Mouse (Mus musculus): ENCODE data around the gene Nsl1. TPM values are rescaled to one million over a fixed set of nuclear protein-coding genes. Genes with fewer than 3 reads are reported as not detected.

The Nsl1 gene
- polyA plus RNA-seq, 1 experiment from 2014 or later: 23.3 TPM

DNA sequence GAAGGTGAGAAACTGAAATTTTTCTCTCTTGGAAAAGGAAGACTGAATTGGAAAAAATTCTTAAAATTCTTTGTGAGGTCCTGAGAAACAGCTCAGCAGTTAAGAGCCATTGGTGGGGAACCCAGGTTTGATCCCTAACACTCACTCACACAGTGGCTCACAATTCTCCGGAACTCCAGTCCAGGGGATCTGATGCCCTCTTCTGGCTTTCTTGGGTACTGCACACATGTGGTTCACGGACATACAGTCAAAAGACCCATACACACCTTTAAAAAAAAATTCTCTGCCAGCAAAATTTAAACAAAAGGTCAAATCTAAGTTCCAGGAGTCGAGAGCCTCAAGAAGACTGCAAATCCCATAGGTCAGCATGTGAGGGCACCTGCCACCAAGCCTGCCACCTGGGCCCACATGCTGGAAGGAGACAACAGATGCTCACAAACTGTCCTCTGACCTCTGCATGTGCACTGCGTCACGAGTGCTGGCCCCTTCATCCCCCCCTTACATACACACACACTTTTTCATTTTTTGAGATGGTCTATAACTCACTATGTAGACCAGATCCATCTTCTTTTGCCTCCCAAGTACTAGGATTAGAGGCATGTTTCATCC, 22.2 kb downstream of the Nsl1 start:
- H3K9me3 ChIP-seq (ENCODE audit: control insufficient read depth, low read length): no peaks in the 10 kb centered on the region
- no peak overlapping the region for H3K9ac ChIP-seq (ENCODE audit: low read depth, low read length)
- no peak for ATAC-seq (ENCODE audit: low FRiP score, low TSS enrichment)
- H3K4me2 ChIP-seq (replicated peaks; ENCODE audit: low read depth, low read length): no peak overlapping the region
- no peaks in the 10 kb centered on the region for H3K4me1 ChIP-seq (ENCODE audit: control insufficient read depth, insufficient read depth, low read length)
- peaks cover 38% of the 10 kb centered on the region for H3K36me3 ChIP-seq (ENCODE audit: control insufficient read depth, insufficient read depth, low read length)
- WGBS: 75% methylated on average over 5 of the region's 5 CpGs
- no peak overlapping the region for H3K4me3 ChIP-seq (ENCODE audit: low read length)
- H3K27me3 ChIP-seq (ENCODE audit: control insufficient read depth, insufficient read depth, low read length): no peaks in the 10 kb centered on the region
- H3K27ac ChIP-seq (ENCODE audit: low read depth, low read length): no peak overlapping the region

DNA sequence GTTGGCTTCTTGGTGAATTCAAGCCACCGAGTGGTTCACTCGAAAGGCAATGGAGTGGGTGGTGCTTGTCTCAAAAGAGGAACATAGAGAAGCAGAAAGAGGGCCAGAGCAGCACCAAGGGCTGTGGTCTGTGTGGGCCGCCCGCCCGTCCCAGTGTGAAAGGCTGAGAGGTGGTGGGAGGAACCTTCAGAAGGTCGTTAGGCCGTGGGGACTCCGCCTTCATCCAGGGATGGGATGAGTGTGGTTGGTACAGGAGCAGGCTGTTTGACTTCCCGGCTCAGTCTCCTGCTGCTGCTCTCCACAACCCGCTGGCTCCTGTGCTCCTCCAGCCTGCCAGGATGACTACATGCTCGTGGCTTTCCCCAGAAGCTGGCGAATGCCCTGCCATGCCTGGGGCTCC, 22.8 kb downstream of the Nsl1 start:
- no peak overlapping the region for H3K9ac ChIP-seq (ENCODE audit: low read depth, low read length)
- ATAC-seq (ENCODE audit: low FRiP score, low TSS enrichment): no peak
- H3K4me1 ChIP-seq (ENCODE audit: control insufficient read depth, insufficient read depth, low read length): no peaks in the 10 kb centered on the region
- H3K4me3 ChIP-seq (ENCODE audit: low read length): no peak overlapping the region
- H3K27me3 ChIP-seq (ENCODE audit: control insufficient read depth, insufficient read depth, low read length): no peaks in the 10 kb centered on the region
- no peaks in the 10 kb centered on the region for H3K9me3 ChIP-seq (ENCODE audit: control insufficient read depth, low read length)
- H3K36me3 ChIP-seq (ENCODE audit: control insufficient read depth, insufficient read depth, low read length): peaks cover 33% of the 10 kb centered on the region
- WGBS: 69% methylated on average over 12 of the region's 12 CpGs
- H3K27ac ChIP-seq (ENCODE audit: low read depth, low read length): no peak overlapping the region
- H3K4me2 ChIP-seq (replicated peaks; ENCODE audit: low read depth, low read length): no peak overlapping the region

DNA sequence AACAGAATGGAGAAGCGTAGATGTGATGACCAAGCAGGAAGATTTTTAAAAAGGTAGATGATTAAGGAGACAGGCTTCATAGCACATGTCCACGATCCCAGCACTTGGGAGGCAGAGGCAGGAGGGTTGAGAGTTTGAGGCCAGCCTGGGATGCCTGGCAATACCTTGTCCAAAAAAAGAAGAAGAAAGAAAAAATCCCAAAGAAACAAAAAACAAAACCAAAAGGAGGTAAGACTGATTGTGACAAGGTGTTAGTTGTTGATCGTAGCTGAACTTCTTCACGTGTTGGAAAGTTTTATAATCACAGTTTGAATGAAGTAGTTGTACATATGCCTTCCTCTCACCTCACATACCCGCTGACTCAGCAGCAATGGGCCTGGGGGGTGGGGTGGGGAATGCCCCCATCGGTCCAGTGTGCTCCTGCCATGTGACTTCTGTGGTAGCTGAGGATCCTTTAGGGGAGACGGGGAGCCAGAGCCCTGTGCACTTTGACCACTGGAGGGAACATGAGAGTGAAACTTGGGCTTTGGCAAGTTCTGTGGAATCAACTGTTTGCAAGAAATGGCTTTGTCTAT, 23.6 kb downstream of the Nsl1 start:
- no peak for ATAC-seq (ENCODE audit: low FRiP score, low TSS enrichment)
- no peaks in the 10 kb centered on the region for H3K4me1 ChIP-seq (ENCODE audit: control insufficient read depth, insufficient read depth, low read length)
- no peaks in the 10 kb centered on the region for H3K27me3 ChIP-seq (ENCODE audit: control insufficient read depth, insufficient read depth, low read length)
- no peak overlapping the region for H3K27ac ChIP-seq (ENCODE audit: low read depth, low read length)
- no peak overlapping the region for H3K9ac ChIP-seq (ENCODE audit: low read depth, low read length)
- peaks cover 27% of the 10 kb centered on the region for H3K36me3 ChIP-seq (ENCODE audit: control insufficient read depth, insufficient read depth, low read length)
- H3K4me2 ChIP-seq (replicated peaks; ENCODE audit: low read depth, low read length): no peak overlapping the region
- 86% methylated on average over 7 of the region's 7 CpGs for WGBS
- H3K9me3 ChIP-seq (ENCODE audit: control insufficient read depth, low read length): no peaks in the 10 kb centered on the region
- H3K4me3 ChIP-seq (ENCODE audit: low read length): no peak overlapping the region

DNA sequence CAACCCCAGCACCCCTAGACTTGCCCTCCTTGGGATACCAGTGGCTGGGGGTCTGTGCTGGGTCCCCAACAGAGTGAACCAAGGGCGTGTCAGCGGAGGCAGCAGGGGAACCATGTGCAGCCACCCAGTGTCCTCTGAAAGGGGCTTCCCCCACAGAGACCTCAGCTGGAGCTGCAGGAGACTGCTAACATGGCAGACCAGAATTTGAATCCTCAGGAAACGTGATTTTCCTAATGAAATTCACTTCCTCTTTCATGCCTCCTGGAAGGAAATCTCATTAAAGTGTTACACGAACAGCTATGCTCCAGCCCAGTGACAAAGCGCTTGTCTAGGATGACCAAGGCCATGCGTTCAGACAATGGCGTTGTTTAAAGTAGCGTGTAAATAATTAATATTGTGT, 24.1 kb downstream of the Nsl1 start:
- H3K9ac ChIP-seq (ENCODE audit: low read depth, low read length): no peak overlapping the region
- H3K4me2 ChIP-seq (replicated peaks; ENCODE audit: low read depth, low read length): no peak overlapping the region
- H3K27ac ChIP-seq (ENCODE audit: low read depth, low read length): no peak overlapping the region
- no peaks in the 10 kb centered on the region for H3K27me3 ChIP-seq (ENCODE audit: control insufficient read depth, insufficient read depth, low read length)
- WGBS: 84% methylated on average over 8 of the region's 8 CpGs
- no peaks in the 10 kb centered on the region for H3K4me1 ChIP-seq (ENCODE audit: control insufficient read depth, insufficient read depth, low read length)
- H3K4me3 ChIP-seq (ENCODE audit: low read length): no peak overlapping the region
- peaks cover 21% of the 10 kb centered on the region for H3K36me3 ChIP-seq (ENCODE audit: control insufficient read depth, insufficient read depth, low read length)
- H3K9me3 ChIP-seq (ENCODE audit: control insufficient read depth, low read length): no peaks in the 10 kb centered on the region
- no peak for ATAC-seq (ENCODE audit: low FRiP score, low TSS enrichment)

DNA sequence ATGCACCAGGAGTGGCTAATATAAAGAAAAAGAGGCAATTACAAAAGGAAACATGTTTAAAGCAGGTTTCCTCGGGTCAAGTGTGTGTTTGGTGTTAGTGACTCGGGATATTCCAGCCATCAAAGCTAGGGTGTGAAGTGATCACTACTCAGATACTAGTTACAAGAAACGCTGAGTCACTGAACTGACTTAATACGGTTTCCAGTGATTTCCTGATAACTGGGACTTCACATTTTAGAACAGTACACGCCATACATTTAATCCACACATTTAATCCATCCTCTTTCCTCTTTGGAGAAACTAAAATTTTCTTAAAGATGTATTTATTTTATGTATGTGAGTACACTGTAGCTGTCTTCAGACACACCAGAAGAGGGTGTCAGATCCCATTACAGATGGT, 25.1 kb downstream of the Nsl1 start:
- H3K27me3 ChIP-seq (ENCODE audit: control insufficient read depth, insufficient read depth, low read length): no peaks in the 10 kb centered on the region
- no peak for ATAC-seq (ENCODE audit: low FRiP score, low TSS enrichment)
- H3K4me1 ChIP-seq (ENCODE audit: control insufficient read depth, insufficient read depth, low read length): no peaks in the 10 kb centered on the region
- H3K4me2 ChIP-seq (replicated peaks; ENCODE audit: low read depth, low read length): no peak overlapping the region
- H3K9ac ChIP-seq (ENCODE audit: low read depth, low read length): no peak overlapping the region
- H3K4me3 ChIP-seq (ENCODE audit: low read length): no peak overlapping the region
- H3K27ac ChIP-seq (ENCODE audit: low read depth, low read length): no peak overlapping the region
- peaks cover 13% of the 10 kb centered on the region for H3K36me3 ChIP-seq (ENCODE audit: control insufficient read depth, insufficient read depth, low read length)
- H3K9me3 ChIP-seq (ENCODE audit: control insufficient read depth, low read length): no peaks in the 10 kb centered on the region
- 84% methylated on average over 5 of the region's 5 CpGs for WGBS

DNA sequence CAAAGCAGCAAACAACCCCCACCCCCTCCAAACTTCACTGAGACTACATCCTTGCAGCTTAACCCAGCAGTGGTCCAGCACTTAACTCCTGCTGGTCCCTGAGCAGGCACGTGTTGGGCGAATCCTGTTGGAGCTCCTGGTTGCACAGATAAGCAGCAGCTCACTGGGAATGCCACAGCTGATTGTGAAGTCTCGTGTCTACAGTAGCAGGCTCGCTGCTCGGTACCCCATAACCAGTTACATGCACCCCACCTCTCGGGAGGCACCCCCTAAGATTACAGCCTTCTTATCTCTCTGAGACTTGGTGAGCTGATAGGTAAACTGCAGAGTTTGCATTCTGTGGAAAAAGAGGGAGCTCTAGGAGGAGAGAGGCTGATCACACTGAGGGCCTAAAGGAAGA, 26.5 kb downstream of the Nsl1 start:
- Histone ChIP-seq H3K27ac (ENCODE audit: low read depth, low read length) (no peak overlapping the region), H3K36me3 (ENCODE audit: control insufficient read depth, insufficient read depth, low read length) (no peaks in the 10 kb centered on the region), H3K4me2 (replicated peaks; ENCODE audit: low read depth, low read length) (no peak overlapping the region), H3K4me1 (ENCODE audit: control insufficient read depth, insufficient read depth, low read length) (0 out of 2 replicates have a peak, but pooled peaks cover 5% of the 10 kb centered on the region), H3K27me3 (ENCODE audit: control insufficient read depth, insufficient read depth, low read length) (no peaks in the 10 kb centered on the region), H3K9me3 (ENCODE audit: control insufficient read depth, low read length) (no peaks in the 10 kb centered on the region), H3K4me3 (ENCODE audit: low read length) (no peak overlapping the region), H3K9ac (ENCODE audit: low read depth, low read length) (no peak overlapping the region)
- no peak for ATAC-seq (ENCODE audit: low FRiP score, low TSS enrichment)
- 81% methylated on average over 6 of the region's 6 CpGs for WGBS

DNA sequence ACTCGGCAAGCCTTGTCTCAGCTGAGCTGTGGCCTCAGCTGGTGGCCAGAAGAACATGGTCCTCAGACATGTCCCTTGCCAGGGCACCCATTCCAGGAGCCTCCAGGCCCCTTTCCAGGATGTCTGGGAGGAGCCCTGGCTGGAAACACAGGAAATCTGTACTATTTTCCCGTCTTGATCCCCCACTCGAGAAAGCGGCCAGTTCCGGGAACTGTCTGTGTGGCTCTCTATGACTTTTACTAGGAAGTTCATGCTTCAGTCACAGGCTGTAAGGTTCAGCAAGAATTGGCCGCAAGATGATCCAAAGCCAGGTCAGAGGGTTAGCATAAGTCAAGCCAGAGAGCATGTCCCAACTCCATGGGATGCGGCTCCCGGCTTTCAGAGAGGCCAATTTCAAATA, 29.2 kb downstream of the Nsl1 start:
- no peak overlapping the region for H3K9ac ChIP-seq (ENCODE audit: low read depth, low read length)
- H3K27ac ChIP-seq (ENCODE audit: low read depth, low read length): no peak overlapping the region
- WGBS: 51% methylated on average over 8 of the region's 8 CpGs
- no peaks in the 10 kb centered on the region for H3K36me3 ChIP-seq (ENCODE audit: control insufficient read depth, insufficient read depth, low read length)
- peaks cover 7% of the 10 kb centered on the region; the same call in 1 of the 2 replicates for H3K4me1 ChIP-seq (ENCODE audit: control insufficient read depth, insufficient read depth, low read length)
- ATAC-seq (ENCODE audit: low FRiP score, low TSS enrichment): no peak
- H3K9me3 ChIP-seq (ENCODE audit: control insufficient read depth, low read length): no peaks in the 10 kb centered on the region
- no peaks in the 10 kb centered on the region for H3K27me3 ChIP-seq (ENCODE audit: control insufficient read depth, insufficient read depth, low read length)
- no peak overlapping the region for H3K4me3 ChIP-seq (ENCODE audit: low read length)
- H3K4me2 ChIP-seq (replicated peaks; ENCODE audit: low read depth, low read length): no peak overlapping the region

DNA sequence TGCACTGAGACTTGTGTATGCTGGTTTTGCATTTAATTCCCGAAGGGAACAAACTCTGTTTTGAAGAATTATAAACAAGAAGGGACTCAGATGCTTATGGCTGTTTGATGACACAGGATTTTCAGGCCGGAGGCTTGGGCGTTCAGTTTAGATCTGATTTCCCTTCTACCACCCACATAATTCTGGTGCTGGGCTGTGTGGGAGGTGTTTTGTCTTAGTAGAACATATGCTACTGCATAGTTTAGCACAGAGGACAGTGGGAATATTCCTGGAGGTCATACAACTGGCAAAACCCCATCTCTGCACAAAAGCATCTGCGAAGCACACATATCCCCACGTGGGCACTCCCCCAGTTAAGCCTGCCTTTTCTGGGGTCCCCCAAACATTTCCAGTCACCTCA, 30.8 kb downstream of the Nsl1 start:
- WGBS: 64% methylated on average over 5 of the region's 5 CpGs

DNA sequence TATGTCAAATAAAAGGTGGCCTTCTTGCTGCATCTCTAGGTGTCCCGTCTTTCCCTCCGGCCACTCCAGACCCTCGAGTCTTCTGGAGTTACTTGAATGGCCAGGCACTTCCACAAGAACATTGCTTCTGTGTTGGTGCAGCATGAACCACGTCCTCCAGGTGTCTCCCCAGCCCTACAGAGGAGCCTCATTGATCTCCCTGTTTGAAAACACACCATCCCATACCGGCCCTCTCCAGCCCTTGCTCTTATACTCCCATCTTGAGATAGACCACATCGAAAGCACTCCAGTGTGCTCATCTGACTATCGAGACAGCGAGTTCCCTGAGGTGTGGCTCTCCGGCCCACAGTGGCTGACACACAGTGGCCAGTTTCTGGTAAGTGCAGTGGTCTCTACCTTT, 32.2 kb downstream of the Nsl1 start:
- no peak overlapping the region for H3K27ac ChIP-seq (ENCODE audit: low read depth, low read length)
- H3K9ac ChIP-seq (ENCODE audit: low read depth, low read length): no peak overlapping the region
- ATAC-seq (ENCODE audit: low FRiP score, low TSS enrichment): no peak
- no peak overlapping the region for H3K4me2 ChIP-seq (replicated peaks; ENCODE audit: low read depth, low read length)
- H3K36me3 ChIP-seq (ENCODE audit: control insufficient read depth, insufficient read depth, low read length): no peaks in the 10 kb centered on the region
- peaks cover 19% of the 10 kb centered on the region; the same call in 1 of the 2 replicates for H3K4me1 ChIP-seq (ENCODE audit: control insufficient read depth, insufficient read depth, low read length)
- no peak overlapping the region for H3K4me3 ChIP-seq (ENCODE audit: low read length)
- WGBS: 73% methylated on average over 9 of the region's 9 CpGs
- H3K9me3 ChIP-seq (ENCODE audit: control insufficient read depth, low read length): no peaks in the 10 kb centered on the region
- H3K27me3 ChIP-seq (ENCODE audit: control insufficient read depth, insufficient read depth, low read length): no peaks in the 10 kb centered on the region

More for the DNA sequence above, 30.8 kb downstream of the Nsl1 start:
- no peak for ATAC-seq (ENCODE audit: low FRiP score, low TSS enrichment)
- Histone ChIP-seq H3K27ac (ENCODE audit: low read depth, low read length) (no peak overlapping the region), H3K9me3 (ENCODE audit: control insufficient read depth, low read length) (no peaks in the 10 kb centered on the region), H3K9ac (ENCODE audit: low read depth, low read length) (no peak overlapping the region), H3K27me3 (ENCODE audit: control insufficient read depth, insufficient read depth, low read length) (no peaks in the 10 kb centered on the region), H3K4me2 (replicated peaks; ENCODE audit: low read depth, low read length) (no peak overlapping the region), H3K36me3 (ENCODE audit: control insufficient read depth, insufficient read depth, low read length) (no peaks in the 10 kb centered on the region), H3K4me3 (ENCODE audit: low read length) (no peak overlapping the region), H3K4me1 (ENCODE audit: control insufficient read depth, insufficient read depth, low read length) (peaks cover 13% of the 10 kb centered on the region; the same call in 1 of the 2 replicates)

All from kidney, embryonic 14.5 days (tissue).